Mouse (Mus musculus) MEL (cell line): Measurements from ENCODE around the gene Tiparp.

Experiments
- CTCF ChIP-seq, 3 experiments: IDR thresholded peaks in 2 of 3; conservative IDR thresholded peaks in 1 of 3; 2 replicates each; pipeline ENCODE4 v1.5.1; 2011 to 2012; ENCODE audit warnings: low read length in 3 of 3, low read depth in 2 of 3, mild to moderate bottlenecking in 2 of 3, improper control_type of control experiment in 1 of 3, inconsistent platforms in 1 of 3, mixed read lengths in 1 of 3, moderate library complexity in 1 of 3; ENCODE audit not compliant: control insufficient read depth in 1 of 3, insufficient read depth in 1 of 3, poor library complexity in 1 of 3, severe bottlenecking in 1 of 3
- GATA1 ChIP-seq: IDR thresholded peaks from 2 replicates; pipeline ENCODE4 v1.6.1; 2011; ENCODE audit warnings: low read depth, low read length, improper control_type of control experiment
- MAFK ChIP-seq: IDR thresholded peaks from 2 replicates; pipeline ENCODE4 v1.6.1; 2011; ENCODE audit warnings: low read depth, mild to moderate bottlenecking, low read length, improper control_type of control experiment, borderline replicate concordance
- MEF2A ChIP-seq: IDR thresholded peaks from 2 replicates; pipeline ENCODE4 v1.6.1; 2014; ENCODE audit warnings: low read depth, mild to moderate bottlenecking, inconsistent platforms, low read length, improper control_type of control experiment; ENCODE audit not compliant: poor library complexity, insufficient replicate concordance, severe bottlenecking; ENCODE audit errors: extremely low read depth
- MXI1 ChIP-seq: IDR thresholded peaks from 2 replicates; pipeline ENCODE4 v1.6.1; 2011; ENCODE audit warnings: mild to moderate bottlenecking, low read depth, low read length, improper control_type of control experiment
- NELFE ChIP-seq: IDR thresholded peaks from 2 replicates; pipeline ENCODE4 v1.6.1; 2011; ENCODE audit warnings: low read depth, low read length, improper control_type of control experiment
- POLR2A ChIP-seq, 2 experiments: IDR thresholded peaks; 2 replicates each; pipeline ENCODE4 v1.6.1; 2011 to 2012; ENCODE audit warnings: low read length in 2 of 2, mild to moderate bottlenecking in 2 of 2, control low read depth in 1 of 2, improper control_type of control experiment in 1 of 2, low read depth in 1 of 2, moderate library complexity in 1 of 2; ENCODE audit not compliant: control insufficient read depth in 1 of 2, insufficient read depth in 1 of 2, poor library complexity in 1 of 2
- RAD21 ChIP-seq: IDR thresholded peaks from 2 replicates; pipeline ENCODE4 v1.6.1; 2011; ENCODE audit warnings: mild to moderate bottlenecking, low read depth, low read length, improper control_type of control experiment
- USF2 ChIP-seq, 2 experiments: IDR thresholded peaks; 2 replicates each; pipeline ENCODE4 v1.6.1; 2011 to 2012; ENCODE audit warnings: improper control_type of control experiment in 2 of 2, low read length in 2 of 2, borderline replicate concordance in 1 of 2, inconsistent platforms in 1 of 2, low read depth in 1 of 2, mild to moderate bottlenecking in 1 of 2; ENCODE audit not compliant: insufficient read depth in 1 of 2

DNA sequence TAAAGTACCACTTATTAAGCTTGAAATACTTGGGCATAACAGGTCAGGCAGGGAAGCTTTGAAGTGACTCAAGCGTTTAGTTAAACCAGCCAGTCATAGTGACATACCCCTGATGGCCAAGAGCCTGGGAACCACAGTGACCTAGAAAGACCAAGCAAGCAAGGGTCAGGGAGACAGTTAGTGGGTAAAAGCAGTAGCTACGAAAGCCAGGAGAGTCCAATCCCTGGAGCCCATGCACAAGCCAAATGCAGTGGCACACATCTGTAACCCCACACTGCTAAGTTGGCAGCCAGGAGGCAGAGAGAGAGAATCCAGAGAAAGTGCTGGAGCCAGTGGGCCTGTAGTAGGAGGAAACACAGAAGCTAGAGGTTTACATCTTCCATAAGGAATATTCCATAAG is 17.6 kb upstream of the Tiparp start:
- TF ChIP-seq MXI1 = no peak
- TF ChIP-seq MEF2A = no peak
- TF ChIP-seq NELFE = no peak
- no peak for TF ChIP-seq RAD21
- no peak for TF ChIP-seq USF2 (IDR thresholded peaks at IDR 0.05; ENCODE audit: borderline replicate concordance in 1 of 2, insufficient read depth in 1 of 2, low read depth in 1 of 2, low read length in 2 of 2)
- TF ChIP-seq POLR2A (IDR thresholded peaks at IDR 0.05; ENCODE audit: control insufficient read depth in 1 of 2, insufficient read depth in 1 of 2, low read depth in 1 of 2, low read length in 2 of 2, poor library complexity in 1 of 2) = no peak
- TF ChIP-seq GATA1 = no peak
- no peak for TF ChIP-seq CTCF (IDR thresholded peaks at IDR 0.05 in 2 of 3, conservative IDR thresholded peaks at IDR 0.05 in 1 of 3; ENCODE audit: control insufficient read depth in 1 of 3, insufficient read depth in 1 of 3, low read depth in 2 of 3, low read length in 3 of 3, poor library complexity in 1 of 3, severe bottlenecking in 1 of 3)
- no peak for TF ChIP-seq MAFK
